Mouse (Mus musculus) CD4-positive, CD25-positive, alpha-beta regulatory T cell, adult 2 months (primary cell): ENCODE data around the gene Smchd1.
"Not testable (repeated sequence)": the region's sequence is repeated elsewhere in the genome, so short reads cannot be mapped to it uniquely, and the experiment has no call there.

Experiments
- DNase-seq: peaks from one replicate; pipeline ENCODE4 v3.0.0-alpha.2; 2012; ENCODE audit warnings: low read depth, low spot score

Gene Smchd1

DNA sequence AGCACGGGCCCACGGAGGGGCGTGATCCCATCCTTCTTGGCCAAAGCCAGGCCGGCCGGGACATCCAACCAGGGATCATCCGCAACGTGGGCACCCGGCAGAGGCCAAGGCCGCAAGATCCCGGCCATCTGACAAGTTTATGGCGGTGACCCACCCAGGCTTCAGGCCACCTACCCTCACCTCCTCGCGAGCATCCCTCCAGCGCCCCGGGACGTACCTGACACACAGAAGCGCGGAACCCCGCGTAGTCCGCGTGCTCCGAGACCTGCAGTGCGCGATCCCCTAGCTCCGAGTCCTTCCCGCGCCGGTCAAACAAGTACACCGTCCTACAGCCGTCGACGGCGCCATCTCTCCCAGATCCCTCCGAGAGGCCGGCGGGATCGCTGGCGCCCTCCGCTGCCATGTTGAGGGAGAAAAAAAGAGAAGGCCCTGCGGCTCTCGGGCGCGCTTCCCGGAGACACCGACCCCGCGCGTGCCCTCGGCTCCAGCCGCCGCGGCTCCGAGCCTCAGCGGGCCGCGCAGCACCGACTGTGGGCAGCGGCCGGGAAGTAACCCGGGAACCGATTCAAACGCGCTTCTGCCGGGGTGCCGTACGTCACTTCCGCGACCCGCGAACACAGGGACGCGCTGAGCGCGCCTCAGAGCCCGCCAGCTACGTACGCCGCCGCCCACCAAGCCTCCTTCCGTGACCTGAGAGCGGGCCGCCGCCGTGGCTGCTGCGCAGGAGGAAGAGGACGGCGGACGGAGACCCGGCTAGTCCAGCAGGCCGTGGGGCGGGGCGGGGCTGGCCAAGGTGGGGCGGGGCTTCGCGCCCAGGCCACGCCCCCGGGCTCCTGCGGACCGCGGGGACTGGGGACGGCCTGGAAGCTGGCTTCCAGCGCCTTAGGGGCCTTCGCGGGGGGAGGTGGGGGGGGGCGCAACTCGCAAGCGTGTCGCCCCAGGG is at the start of gene Smchd1:
Smchd1 (minus strand) TSS at position 582 of the 943 bp plus-strand sequence.
- DNase-seq, result peak; percentile 95

DNA sequence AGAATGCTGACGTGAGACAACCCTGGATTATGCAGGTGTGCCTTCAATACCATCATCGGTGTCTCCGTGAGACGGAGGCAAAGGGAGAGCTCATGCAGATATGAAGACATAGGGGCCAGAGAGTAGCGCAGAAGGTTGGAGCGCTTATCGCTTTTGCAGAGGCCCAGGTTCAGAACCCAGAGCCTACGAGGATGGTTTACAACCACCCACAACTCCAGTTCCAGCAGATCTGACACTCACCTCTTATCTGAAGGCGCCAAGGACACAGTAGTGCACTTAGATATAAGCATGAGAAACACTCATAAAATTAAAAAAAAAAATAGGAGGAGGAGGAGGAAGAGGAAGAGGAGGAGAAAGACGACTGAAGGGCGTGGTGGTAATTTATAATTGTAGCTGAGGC is 35.2 kb upstream of the Smchd1 start:
- DNase-seq, result no peak

DNA sequence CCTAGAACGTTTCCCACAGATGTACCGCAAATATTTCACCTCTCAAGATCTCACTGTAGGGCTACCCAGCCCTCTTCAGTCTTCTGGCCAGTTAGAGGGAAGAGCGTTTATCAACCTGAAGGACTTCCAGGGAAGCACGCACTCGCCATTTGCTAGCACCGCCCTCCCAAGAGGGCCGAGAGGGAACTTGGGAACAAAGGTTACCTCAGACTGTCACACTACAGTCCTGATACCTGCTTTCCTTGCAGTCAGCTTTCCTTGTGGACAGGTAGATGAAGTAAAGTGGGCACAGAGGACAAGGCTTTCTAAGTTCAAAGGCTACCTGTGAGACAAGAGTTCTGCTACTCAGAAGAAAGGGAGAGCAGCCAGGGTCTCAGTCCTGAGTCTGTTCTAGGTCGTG is 31.7 kb upstream of the Smchd1 start:
- no peak for DNase-seq

DNA sequence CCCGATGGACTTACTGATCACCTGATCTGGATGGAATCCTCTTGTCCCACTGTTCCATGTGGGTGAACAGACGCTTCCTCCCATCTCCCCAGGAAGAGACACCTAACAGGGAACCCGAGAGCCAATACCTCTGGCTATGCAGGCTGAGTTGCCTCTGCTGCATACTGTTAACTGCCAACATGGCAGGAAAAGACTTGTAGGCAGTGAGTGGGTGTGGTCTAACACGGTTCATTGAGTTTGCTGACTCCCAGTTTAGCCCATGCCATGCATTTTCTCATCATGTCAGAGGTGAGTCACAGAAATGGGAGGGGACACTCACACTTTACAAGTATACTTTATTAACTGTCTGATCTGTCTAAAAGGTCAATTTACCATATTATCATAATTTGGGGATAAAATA is 20.6 kb upstream of the Smchd1 start:
- no peak for DNase-seq

DNA sequence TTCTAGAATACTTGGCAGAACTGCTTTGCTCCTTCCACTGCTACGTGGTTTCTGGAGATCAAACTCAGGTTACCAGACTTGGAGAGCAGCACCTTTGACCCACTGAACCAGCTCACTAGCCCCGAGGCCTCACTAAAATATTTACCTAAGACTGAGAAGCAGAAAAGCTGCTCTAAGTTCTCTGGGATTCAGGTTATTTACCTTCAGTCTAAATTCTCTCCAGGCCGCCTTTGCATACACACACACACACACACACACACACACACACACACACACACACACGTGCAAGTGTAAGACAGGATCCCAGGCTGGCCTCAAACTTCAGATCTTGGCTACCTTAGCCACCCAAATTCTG is 16.2 kb upstream of the Smchd1 start:
- no peak for DNase-seq

DNA sequence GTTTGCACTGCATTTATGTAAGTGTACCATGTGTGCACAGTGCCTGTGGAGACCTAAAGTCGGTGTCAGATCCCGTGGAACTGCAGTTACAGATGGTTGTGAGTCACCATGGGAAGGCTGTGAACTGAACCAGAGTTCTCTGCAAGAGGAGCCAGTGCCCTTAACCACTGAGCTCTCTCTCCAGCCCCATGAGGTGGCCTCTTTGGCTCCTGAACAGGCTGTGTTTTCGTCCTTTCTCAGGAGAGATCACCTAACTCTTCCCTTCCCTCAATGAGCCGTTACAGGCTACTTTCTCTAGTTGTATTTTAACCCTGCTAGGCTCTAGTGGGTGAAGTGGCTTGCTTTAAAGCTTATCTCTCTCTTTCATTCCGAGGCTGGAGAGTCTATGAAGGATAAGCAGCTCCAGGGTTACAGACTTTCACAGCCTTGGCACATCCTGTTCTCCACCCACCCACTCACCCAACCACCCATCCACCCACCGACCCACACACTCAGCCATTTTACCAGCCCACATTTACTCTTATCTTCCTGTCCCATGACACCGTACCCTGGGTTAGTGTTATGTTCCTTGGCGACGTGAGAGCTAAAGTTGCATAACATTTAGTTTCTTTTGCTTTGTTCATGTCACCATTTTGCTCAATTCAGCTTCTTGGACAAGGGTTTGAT is 15.7 kb upstream of the Smchd1 start:
- DNase-seq, result peak; percentile 78

DNA sequence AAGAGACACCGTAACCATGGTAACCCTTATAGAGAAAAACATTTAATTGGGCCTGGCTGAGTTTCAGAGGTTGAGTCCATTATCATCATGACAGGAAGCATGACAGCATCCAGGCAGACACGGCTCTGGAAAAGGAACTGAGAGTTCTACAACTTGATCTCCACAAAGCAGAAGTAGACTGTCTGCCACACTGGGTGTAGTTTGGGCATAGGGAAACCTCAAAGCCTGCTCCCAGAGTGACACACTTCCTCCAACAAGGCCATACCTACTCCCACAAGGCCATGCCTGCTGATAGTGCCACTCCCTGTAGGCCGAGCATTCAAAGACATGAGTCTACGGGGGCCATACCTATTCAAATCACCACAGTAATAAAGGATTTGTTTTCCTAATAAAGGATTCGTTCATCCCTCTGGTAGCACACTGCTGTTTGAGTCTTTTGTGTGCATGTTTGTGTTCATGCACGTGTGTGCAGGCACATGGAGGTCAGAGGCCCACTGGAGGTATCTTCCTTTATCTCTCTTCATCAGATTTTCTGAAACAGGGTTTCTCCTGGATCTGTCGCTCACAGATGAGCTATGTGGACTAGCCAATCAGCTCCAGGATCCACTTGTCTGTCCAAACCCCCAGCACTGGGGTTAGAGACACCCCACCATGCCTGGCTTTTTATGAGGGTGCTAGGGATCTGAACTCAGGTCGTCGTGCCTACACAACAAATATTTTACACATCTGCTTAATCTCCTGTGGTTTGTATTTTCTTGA is 14.7 kb upstream of the Smchd1 start:
- no peak for DNase-seq

DNA sequence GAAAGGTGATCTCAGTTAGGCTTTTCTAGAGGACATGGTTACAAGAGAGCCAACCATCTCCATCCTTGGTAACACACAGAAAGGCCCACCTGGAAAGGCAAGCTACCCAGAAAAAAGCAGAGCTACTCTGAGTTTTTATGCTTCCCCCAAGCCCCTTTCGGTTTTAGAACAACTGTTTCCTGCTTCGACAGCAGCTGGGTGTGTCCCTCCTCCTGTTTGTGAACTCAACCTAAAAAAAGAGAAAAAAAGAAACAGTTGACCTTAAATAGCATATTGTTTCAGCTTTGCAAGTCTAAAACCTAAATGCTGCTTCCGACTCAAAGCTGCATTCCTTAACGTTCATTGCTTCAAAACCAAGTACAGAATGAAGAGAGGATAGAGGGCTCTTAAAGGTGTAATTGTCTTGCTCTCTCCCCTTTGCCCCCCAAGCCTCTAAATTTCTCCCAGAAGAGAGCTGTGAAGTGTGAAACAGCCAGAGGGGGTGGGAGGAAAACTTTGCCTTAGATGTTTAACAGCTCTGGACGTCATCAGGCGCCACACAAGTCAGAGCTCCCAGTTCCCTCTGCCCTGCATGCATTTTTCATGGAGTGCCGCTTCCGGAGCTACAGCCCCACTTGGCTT is 11.2 kb upstream of the Smchd1 start:
- DNase-seq, result peak; percentile 82

DNA sequence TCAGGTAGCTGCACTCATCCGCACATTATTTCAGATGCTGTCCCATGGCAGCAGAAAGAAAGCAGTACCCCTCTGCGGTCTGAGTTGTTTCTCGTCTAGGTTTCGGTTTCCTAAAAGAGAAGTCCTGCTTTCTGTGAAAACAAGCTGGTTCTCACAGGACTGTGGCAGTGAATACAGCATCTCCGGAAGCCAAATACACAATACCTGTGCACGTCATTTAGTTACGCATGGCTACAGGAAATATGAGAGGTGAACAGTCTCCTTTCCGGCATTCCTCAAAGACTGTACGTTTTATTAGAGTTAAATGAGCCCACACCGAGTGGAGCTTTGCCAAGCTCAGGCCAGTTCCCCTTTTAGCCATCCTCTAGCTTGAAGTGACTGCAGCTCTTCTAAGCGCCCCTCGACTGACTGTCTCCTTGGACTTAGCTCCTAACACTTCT is 10.7 kb upstream of the Smchd1 start:
- peak; percentile 85 for DNase-seq

DNA sequence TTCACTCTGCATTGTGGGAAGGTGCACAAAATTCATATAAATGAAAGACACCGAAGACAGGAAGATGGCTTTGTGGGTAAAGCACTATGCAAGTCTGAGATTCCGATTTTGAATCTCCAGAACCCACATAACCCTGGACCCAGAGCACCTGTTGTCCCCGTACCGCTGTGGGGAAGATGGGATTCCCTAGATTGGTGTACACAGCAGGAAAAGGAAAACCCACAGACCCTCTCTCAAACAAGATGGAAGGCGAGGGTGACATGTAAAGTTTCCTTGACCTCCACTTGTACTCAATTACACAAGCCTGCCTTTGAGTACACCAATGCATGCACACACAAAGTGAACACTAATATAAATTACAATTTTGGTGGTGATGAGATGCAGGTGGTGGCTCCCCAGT is 9.6 kb upstream of the Smchd1 start:
- DNase-seq, result no peak

DNA sequence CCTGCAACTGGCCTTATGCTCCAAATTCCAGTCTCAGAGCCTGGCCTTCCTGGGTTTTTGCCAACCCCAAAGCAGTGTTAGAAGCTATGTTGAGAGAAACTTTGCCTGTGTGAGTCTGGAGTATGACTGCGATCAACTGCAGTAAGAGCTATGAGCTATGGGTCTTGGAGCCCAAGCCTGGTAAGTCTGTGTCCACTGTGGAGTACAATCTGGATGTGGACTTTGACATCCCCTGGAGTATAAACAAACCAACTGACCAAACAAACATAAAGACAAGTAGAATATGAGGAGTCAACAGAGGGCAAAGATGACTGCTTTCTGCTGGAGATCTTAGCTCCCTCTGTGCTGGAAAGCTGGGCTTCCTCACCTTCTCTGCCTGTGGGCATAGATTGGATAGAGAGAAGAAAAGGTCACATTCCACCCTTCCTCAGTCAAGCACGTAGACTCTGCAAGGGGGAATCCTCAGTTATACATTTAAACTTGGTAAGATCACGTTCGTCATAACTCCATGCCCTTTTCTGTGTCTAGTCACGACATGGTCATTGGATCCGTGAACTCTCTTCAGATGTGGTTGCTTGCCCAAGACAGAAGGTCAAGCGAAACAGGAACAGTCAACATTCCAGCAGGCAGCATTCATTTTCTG is 8.4 kb upstream of the Smchd1 start:
- DNase-seq, result no peak

DNA sequence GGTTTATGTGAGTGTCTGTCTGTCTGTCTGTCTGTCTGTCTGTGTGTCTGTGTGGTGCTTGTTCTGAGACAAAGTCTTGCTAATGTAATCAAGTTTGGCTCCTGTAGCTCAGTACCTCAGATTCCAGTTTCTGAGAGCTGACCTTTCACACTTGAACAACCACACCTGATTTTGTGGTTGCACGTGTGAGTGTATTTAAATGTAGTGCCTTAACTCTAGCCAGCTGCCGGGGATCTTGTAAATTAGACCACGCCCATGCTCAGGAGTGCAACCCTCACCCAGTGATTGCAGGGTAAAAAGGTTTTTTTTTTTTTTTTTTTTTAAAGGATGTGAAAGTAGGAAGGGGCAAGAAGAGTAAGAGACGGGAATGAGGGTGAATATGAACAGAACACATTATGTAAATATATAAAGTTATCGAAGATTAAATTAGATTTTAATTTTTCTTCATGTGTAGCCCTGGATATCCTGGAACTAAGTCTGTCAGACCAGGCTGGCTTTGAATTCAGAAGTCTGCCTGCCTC is 4.3 kb upstream of the Smchd1 start:
- DNase-seq, result peak; percentile 72

DNA sequence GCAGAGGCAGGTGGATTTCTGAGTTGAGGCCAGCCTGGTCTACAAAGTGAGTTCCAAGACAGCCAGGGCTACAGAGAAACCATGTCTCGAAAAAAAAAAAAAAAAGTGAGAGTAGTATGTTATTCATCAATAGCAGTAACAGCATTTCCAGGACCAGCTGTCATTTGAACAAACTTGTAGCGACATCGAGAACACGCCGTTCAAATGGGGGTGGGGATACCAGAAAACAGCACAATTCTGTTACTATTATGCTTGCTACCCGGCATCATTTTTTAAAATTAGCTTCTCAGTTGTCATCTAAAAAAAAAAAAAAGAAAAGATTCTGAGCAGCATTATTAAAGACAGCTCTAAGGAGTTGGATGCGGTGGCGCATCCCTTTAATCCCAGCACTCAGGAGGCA is 2.3 kb upstream of the Smchd1 start:
- no peak for DNase-seq

DNA sequence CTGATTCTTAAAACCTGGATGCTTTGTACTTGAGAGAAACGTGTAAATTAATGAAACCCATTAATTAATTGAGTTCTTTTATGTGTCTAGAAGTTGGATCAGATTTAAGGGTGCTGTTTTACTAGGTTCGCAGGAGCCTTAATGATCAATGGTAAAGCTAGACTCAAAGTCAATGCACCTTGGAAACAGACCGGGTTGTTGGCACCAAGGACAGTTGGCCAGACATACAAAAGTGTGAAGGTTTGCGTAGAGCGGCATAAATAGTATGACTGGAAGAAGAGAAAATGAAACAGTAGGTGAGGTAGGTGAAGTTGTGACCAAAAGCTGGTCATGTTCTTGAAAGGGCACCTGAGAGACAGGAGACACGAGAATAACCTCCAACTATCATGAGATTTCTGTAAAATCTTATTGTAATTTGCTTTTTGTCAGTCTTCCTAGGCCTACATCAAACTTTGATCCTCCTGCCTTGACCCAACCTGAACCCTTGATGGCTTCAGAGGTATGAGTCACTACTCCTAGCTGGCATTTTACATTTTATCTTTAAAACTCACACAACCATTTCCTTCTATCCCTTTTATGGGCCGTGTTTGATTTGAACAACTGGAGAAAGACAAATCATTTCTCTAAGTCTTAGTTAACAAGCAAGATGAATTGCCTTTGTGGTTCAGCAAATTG is 1.3 kb upstream of the Smchd1 start:
- DNase-seq, result no peak

DNA sequence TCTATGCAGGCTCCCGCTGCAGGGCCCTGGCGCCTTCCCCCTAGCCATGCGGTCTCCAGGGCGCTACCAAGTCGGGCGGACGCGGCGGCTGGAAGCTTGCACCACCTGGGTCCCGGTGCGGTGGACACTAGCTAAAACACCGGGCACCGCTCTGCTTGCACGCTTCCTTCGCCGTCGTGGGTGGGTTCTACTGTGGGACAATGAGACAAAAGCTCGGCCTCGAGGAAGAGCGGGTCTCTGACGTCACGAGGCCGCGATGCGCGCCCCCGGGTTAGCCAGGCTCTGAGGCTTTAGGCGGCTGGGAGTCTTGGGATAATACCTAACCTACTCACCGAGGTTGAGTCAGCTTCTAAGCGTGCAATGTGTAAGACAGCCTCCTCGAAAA is 554 bp upstream of the Smchd1 start:
- DNase-seq, result peak; percentile 80

DNA sequence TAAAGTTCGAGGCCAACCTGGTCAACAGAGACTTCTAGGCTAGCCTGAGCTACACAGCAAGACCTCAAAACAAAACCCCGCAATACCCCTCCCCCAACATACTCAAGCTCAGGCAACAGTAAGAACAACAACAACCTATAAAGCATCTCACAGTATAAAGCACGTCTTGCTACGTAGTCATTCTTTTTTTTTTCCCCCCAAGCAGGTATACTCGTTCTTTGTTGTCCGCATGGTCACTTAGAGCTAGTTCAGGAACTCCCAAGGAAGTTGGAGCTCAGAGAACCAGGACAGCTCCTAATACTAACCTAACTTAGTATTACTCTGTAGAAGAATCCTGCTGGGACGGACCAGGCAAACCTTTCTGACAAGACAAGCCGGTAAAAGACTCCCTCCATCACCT is 1.0 kb downstream of the Smchd1 start:
- peak; percentile 51 for DNase-seq

DNA sequence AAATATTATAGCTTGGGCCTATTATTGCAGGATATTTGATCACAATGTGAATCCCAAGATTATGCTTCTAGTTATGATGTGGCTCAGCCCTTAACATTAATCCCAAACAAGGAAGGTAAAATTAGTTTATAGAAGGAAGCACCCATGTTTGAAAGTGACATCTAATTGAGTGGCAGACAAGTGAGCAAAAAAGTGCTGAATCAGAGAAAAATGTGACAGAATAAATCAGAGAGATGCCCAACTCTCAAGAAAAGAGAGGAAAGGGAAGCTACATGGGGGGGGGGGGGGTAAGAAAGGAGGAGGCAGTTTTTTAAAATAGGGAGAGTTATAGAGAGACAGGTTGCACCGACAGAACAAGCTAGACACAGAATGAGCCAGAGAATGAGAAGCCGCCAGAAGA is 3.9 kb downstream of the Smchd1 start:
- no peak for DNase-seq

DNA sequence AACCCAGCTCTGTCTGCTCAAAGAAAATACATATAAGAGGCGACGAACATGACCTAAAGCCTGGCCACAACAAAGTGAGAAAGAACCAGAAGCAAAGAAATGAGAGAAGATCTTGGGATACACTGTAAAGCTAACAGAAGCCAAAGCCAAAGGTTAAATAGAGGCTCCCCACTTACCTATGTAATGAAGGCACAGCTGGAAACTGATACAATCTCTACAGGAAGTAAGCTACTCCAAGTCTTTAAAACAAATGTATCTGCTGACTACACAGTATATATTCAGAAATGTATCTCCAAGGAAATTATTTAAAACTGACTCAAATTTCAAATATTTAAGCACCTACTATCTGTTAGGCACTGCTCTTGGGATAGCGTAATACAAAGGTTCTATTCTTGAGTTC is 14.8 kb downstream of the Smchd1 start:
- peak; percentile 28 for DNase-seq

DNA sequence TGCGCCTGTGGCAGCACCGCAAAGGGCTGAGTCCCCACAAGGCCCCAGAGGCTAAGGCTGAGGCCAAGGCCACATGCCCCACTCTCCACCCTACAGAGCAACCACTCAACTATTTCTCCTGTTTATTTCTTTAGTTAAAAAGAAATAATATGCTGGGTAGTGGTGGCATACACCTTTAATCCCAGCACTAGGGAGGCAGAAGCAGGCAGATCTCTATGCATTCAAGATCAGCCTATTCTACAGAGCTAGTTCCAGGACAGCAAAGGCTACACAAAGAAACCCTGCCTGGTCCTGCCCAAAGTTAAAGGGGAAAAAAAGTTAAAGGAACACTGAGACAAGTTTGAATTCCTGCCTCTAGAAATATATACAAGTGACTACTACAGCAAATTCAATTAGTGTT is 15.3 kb downstream of the Smchd1 start, which contains the start of gene Gm4707:
Gm4707 (minus strand) TSS at position 101 of the 400 bp plus-strand sequence.
- DNase-seq, result no peak

DNA sequence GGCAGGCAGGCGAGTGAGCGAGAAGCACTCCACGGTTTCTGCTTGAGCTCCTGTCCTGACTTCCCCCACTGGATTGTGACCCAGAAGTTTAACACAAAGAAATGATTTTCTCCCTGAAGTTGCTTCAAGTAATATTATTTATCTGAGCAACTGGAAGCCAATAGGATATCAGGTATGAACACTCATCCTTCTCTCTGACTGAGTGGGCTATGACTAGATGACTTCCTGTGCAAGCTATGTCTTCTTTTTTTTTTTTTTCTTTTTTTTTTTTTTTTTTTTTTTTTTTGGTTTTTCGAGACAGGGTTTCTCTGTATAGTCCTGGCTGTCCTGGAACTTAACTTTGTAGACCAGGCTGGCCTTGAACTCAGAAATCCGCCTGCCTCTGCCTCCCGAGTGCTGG is 17.8 kb downstream of the Smchd1 start:
- not testable (repeated sequence) for DNase-seq
